Comparison of ENCODE assay signal across 35 mouse cellular contexts in genomic region chr11:9146115-9146514, GRCm38 (mm10). TPM values are rescaled to one million over a fixed set of nuclear protein-coding genes. Genes with fewer than 3 reads are reported as not detected.
"Had no signal": no experiment of that assay in that cellular context is flagged by ENCODE, and none has a peak within 500 bp of the region (broad histone marks: within the 10 kb centered on the region; RNA-seq: fewer than 3 reads in every experiment).

No protein-coding gene starts in this region.

- H3K4me3 ChIP-seq: heart, embryonic 13.5 days; heart, embryonic 15.5 days; hindbrain, embryonic 10.5 days; hindbrain, embryonic 12.5 days; hindbrain, embryonic 13.5 days; hindbrain, embryonic 15.5 days; intestine, embryonic 15.5 days; kidney, embryonic 15.5 days; layer of hippocampus, adult 2 months had no signal

- H3K27ac ChIP-seq: heart, embryonic 13.5 days; heart, embryonic 15.5 days; hindbrain, embryonic 10.5 days; hindbrain, embryonic 12.5 days; hindbrain, embryonic 13.5 days; hindbrain, embryonic 14.5 days; hindbrain, embryonic 15.5 days; hindbrain, postnatal 0 days; intestine, embryonic 15.5 days; kidney, embryonic 15.5 days; kidney, postnatal 0 days; layer of hippocampus, adult 2 months had no signal

- ATAC-seq: hindbrain, embryonic 16.5 days; hindbrain, postnatal 0 days; inflammation-experienced regulatory T-cells, adult 6 months; intestine, embryonic 15.5 days; intestine, embryonic 16.5 days; intestine, postnatal 0 days had no signal

- H3K9me3 ChIP-seq: heart, embryonic 13.5 days; heart, embryonic 15.5 days; hindbrain, embryonic 10.5 days; hindbrain, embryonic 12.5 days; hindbrain, embryonic 15.5 days; intestine, embryonic 15.5 days; kidney, embryonic 15.5 days had no signal

- H3K27me3 ChIP-seq: heart, embryonic 13.5 days; heart, embryonic 15.5 days; hindbrain, embryonic 12.5 days; hindbrain, embryonic 13.5 days; hindbrain, embryonic 15.5 days; intestine, embryonic 15.5 days; kidney, embryonic 15.5 days had no signal

- H3K4me2 ChIP-seq: heart, embryonic 11.5 days; heart, embryonic 13.5 days; heart, embryonic 15.5 days; hindbrain, embryonic 12.5 days; hindbrain, embryonic 13.5 days; hindbrain, embryonic 14.5 days; hindbrain, embryonic 15.5 days; intestine, embryonic 15.5 days; kidney, embryonic 15.5 days had no signal

- H3K4me1 ChIP-seq: heart, embryonic 13.5 days; heart, embryonic 15.5 days; hindbrain, embryonic 10.5 days; hindbrain, embryonic 12.5 days; hindbrain, embryonic 13.5 days; hindbrain, embryonic 15.5 days; intestine, embryonic 15.5 days; kidney, embryonic 15.5 days had no signal

- DNase-seq: heart, postnatal 10 days; heart, postnatal 14 days; heart, postnatal 36 days; heart, postnatal 4 days; kidney, adult 11 months; kidney, adult 18-20 months; kidney, adult 2 months; kidney, adult 8-10 months; kidney, adult 9 months; kidney, postnatal 10 days; kidney, postnatal 14 days; kidney, postnatal 25 days; kidney, postnatal 36 days; kidney, postnatal 4 days; layer of hippocampus, adult 9-11 months; layer of hippocampus, postnatal 36 days had no signal

- H3K9ac ChIP-seq: heart, embryonic 13.5 days; heart, embryonic 15.5 days; hindbrain, embryonic 12.5 days; hindbrain, embryonic 13.5 days; hindbrain, embryonic 14.5 days; hindbrain, embryonic 15.5 days; intestine, embryonic 15.5 days; kidney, embryonic 15.5 days had no signal

- H3K36me3 ChIP-seq: heart, embryonic 13.5 days; heart, embryonic 15.5 days; hindbrain, embryonic 10.5 days; hindbrain, embryonic 12.5 days; hindbrain, embryonic 13.5 days; hindbrain, embryonic 15.5 days; intestine, embryonic 15.5 days; kidney, embryonic 15.5 days had no signal

RNA-seq across cellular contexts. Expression of gene Abca13, which starts 45.6 kb away (rescaled TPM):
- total RNA-seq: heart, postnatal 10 days; heart, postnatal 25 days; heart, postnatal 36 days had no signal
- polyA plus RNA-seq: hindbrain, embryonic 11.5 days; inflammation-experienced regulatory T-cells, adult 6 months had no signal
